Mouse (Mus musculus) limb, embryonic 14.5 days (tissue): ENCODE data around the gene Lsr. TPM values are rescaled to one million over a fixed set of nuclear protein-coding genes. Genes with fewer than 3 reads are reported as not detected.

ENCODE experiments used
- ATAC-seq: fragments of 200-750 bp; cut with Nextera tagmentation; 2 replicates; pipeline ENCODE4 v1.8.0; 2017; ENCODE audit warnings: low read depth, moderate number of reproducible peaks, moderate TSS enrichment; ENCODE audit not compliant: low FRiP score
- DNase-seq: peaks from one replicate; pipeline ENCODE4 v3.0.0-alpha.2; 2015; ENCODE audit warnings: low spot score
- H3K27ac ChIP-seq: fragments of 300-500 bp; sonication (generic); replicated peaks from 2 replicates; pipeline ENCODE4 v1.5.1; 2014; ENCODE audit warnings: low read depth, mild to moderate bottlenecking, low read length, moderate library complexity, mixed read lengths
- H3K27me3 ChIP-seq: fragments of 300-500 bp; sonication (generic); 2 replicates; pipeline ENCODE4 v1.6.1; 2014; ENCODE audit warnings: low read length, mixed read lengths; ENCODE audit not compliant: control insufficient read depth, insufficient read depth
- H3K36me3 ChIP-seq: fragments of 300-500 bp; sonication (generic); 2 replicates; pipeline ENCODE4 v1.6.1; 2014; ENCODE audit warnings: mild to moderate bottlenecking, low read length, moderate library complexity, mixed read lengths; ENCODE audit not compliant: control insufficient read depth, insufficient read depth
- H3K4me1 ChIP-seq: fragments of 300-500 bp; sonication (generic); 2 replicates; pipeline ENCODE4 v1.6.1; 2014; ENCODE audit warnings: antibody characterized with exemption, low read length, mixed read lengths; ENCODE audit not compliant: control insufficient read depth, insufficient read depth
- H3K4me2 ChIP-seq: fragments of 300-500 bp; sonication (generic); replicated peaks from 2 replicates; pipeline ENCODE4 v1.6.1; 2014; ENCODE audit warnings: low read depth, mild to moderate bottlenecking, low read length, moderate library complexity; ENCODE audit not compliant: severe bottlenecking
- H3K4me3 ChIP-seq: fragments of 300-500 bp; sonication (generic); replicated peaks from 2 replicates; pipeline ENCODE4 v1.5.1; 2014; ENCODE audit warnings: low read length
- H3K9ac ChIP-seq: fragments of 300-500 bp; sonication (generic); 2 replicates; pipeline ENCODE4 v1.6.1; 2014; ENCODE audit warnings: mild to moderate bottlenecking, low read depth, low read length, moderate library complexity; ENCODE audit not compliant: severe bottlenecking
- H3K9me3 ChIP-seq: fragments of 300-500 bp; sonication (generic); 2 replicates; pipeline ENCODE4 v1.6.1; 2016; ENCODE audit warnings: low read length; ENCODE audit not compliant: control insufficient read depth
- POLR2A ChIP-seq: fragments of 200-500 bp; IDR thresholded peaks from 2 replicates; pipeline ENCODE4 v1.8.0; 2012; ENCODE audit warnings: inconsistent platforms, mild to moderate bottlenecking, moderate library complexity, borderline replicate concordance; ENCODE audit not compliant: insufficient read depth, insufficient read length; ENCODE audit errors: extremely low read depth
- WGBS: fragments of 180-500 bp; shearing (Covaris S2); extraction: QIAGEN DNeasy Blood & Tissue Kit; methylation state at CpG from one replicate; pipeline ENCODE4 v1.1.7; 2014; 5-methylcytosine and 5-hydroxymethylcytosine counted together
- polyA plus RNA-seq, 2 experiments: library from polyadenylated mRNA; depleted of rRNA in 1 of 2; stranded (reverse) in 1 of 2; unstranded in 1 of 2; fragments of >200 nt; fragmentation: Nextera tagmentation in 1 of 2; extraction: Ambion mirVana in 1 of 2; gene quantifications; 2 replicates each; pipeline versions ENCODE4 v1.2.1 to v1.2.3; 2012 to 2014

Gene Lsr
- polyA plus RNA-seq, 2 experiments, result 24.3 to 29.4 TPM

DNA sequence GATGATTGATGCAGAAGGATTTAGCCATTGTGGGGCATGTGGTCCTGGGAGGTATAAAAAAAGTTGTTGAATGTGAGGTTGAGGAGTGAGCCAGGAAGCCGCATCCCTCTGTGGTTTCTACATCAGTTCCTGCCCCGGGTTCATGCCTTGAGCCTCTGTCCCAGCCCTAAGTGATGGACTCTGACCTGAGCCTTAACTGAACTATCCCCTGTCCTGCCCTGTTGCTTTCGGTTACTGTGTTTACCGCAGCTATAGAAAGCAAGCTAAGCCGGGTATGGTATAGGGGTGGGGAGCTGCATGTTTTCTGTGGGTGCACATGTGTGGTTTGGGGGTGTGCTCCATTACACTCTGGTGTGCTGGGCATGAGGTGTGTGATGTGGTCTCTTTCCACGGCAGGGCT, 63.5 kb downstream of the Lsr start:
- ATAC-seq, result no peak

DNA sequence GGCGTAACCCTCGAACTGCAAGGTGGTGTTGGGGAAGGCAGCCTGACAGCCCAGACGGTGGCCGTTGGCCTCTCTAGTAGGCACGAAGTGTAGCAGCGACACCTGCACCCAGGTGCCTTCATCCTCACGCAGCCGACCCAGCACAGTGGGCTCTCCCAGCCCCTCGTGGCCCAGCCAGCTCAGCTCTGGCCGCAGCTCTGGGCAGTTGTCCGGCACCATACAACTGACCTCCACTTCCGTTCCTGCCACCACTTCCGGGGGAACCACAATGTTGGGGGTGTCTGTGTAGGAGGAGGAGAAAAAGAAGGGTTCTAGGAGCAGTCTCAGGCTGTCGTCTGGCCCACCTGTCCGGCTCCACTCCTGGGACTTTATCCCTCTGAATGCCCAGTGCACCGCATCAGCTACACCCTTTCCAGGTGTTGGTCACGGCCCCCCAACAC, 64.3 kb downstream of the Lsr start:
- ATAC-seq (no peak), DNase-seq (no peak)
- TF ChIP-seq POLR2A, result no peak
- WGBS, result 19% methylated on average over 14 of the region's 17 CpGs
- peak overlapping the region; percentile 22; the same call in 1 of the 2 replicates for H3K4me3 ChIP-seq
- H3K9me3 ChIP-seq, result no peaks in the 10 kb centered on the region
- no peaks in the 10 kb centered on the region for H3K36me3 ChIP-seq
- H3K4me2 ChIP-seq, result peak overlapping the region; percentile 55
- no peaks in the 10 kb centered on the region for H3K27me3 ChIP-seq
- 0 out of 2 replicates have a peak overlapping the region, but pooled peaks have one; percentile 28 for H3K9ac ChIP-seq
- H3K4me1 ChIP-seq, result no peaks in the 10 kb centered on the region
- H3K27ac ChIP-seq, result no peak overlapping the region

More for the DNA sequence above, 63.5 kb downstream of the Lsr start:
- no peak for DNase-seq
- Histone ChIP-seq H3K27ac (no peak overlapping the region), H3K27me3 (no peaks in the 10 kb centered on the region), H3K36me3 (no peaks in the 10 kb centered on the region), H3K4me1 (no peaks in the 10 kb centered on the region), H3K4me3 (no peak overlapping the region), H3K9ac (no peak overlapping the region), H3K4me2 (no peak overlapping the region), H3K9me3 (no peaks in the 10 kb centered on the region)
- no peak for TF ChIP-seq POLR2A
- WGBS, result 72% methylated on average over 6 of the region's 6 CpGs

DNA sequence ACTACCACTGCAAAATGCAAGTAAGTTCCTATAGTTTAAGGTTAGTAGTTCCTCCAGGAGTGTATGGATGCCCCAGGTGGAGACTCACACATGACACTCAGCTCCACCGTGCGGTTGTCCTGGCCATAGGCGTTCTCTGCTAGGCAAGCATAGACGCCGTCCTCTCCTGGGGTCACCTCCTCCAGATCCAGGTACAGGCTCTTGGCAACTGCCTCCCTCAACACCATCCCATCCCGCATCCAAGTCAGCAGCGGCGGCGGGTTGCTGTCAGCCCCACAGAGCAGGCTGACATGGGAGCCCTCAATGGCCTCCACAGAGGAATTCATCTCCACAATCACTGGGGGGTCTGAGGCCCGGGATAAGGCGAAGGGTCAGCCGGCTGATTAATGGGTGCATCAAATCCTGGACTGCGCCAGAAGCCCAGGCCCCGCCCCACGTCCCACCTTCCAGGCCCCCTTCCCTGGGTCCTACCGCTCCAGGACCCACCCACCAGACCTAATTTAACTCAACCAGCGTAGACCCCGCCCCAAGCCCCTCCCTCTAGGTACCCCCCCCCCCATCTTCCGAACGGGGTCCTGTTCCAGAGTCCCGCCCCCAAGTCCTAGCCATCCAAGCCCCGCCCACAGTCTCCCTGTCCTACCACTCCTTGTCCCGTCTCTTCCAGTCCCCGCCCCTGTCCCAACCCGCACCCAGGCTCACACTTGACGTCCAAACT, 64.8 kb downstream of the Lsr start:
- Histone ChIP-seq H3K9ac (peak overlapping the region; percentile 28), H3K9me3 (no peaks in the 10 kb centered on the region), H3K4me2 (peak overlapping the region; percentile 55), H3K4me3 (peak overlapping the region; percentile 22), H3K4me1 (no peaks in the 10 kb centered on the region), H3K27me3 (no peaks in the 10 kb centered on the region), H3K27ac (no peak overlapping the region), H3K36me3 (no peaks in the 10 kb centered on the region)
- under 1% methylated on average over 24 of the region's 26 CpGs for WGBS
- ATAC-seq (peak; percentile 68), DNase-seq (peak; percentile 52)
- TF ChIP-seq POLR2A, result no peak

Other genes with a start within 250 kb of the Lsr start
- 178 and 233 TPM in 2 replicates for gene Tmem147, start 243.9 kb downstream of the Lsr start, polyA plus RNA-seq (2012; rRNA removed)
- 221 and 231 TPM in 2 replicates for gene Tmem147, start 243.9 kb downstream of the Lsr start, polyA plus RNA-seq (2014; fragmentation: Nextera tagmentation; extraction: Ambion mirVana)
- not detected in 2 replicates for gene Gapdhs, start 229.8 kb downstream of the Lsr start, polyA plus RNA-seq (2012; rRNA removed)
- gene Gapdhs, start 229.8 kb downstream of the Lsr start, polyA plus RNA-seq (2014; fragmentation: Nextera tagmentation; extraction: Ambion mirVana), result 0.75 TPM in 1 of 2 replicates, not detected in the other
- 15.1 and 28.4 TPM in 2 replicates for gene Sbsn, start 222.0 kb downstream of the Lsr start, polyA plus RNA-seq (2012; rRNA removed)
- gene Sbsn, start 222.0 kb downstream of the Lsr start, polyA plus RNA-seq (2014; fragmentation: Nextera tagmentation; extraction: Ambion mirVana), result 21.3 and 38.7 TPM in 2 replicates
- gene Dmkn, start 209.7 kb downstream of the Lsr start, polyA plus RNA-seq (2012; rRNA removed), result 124 and 151 TPM in 2 replicates
- gene Dmkn, start 209.7 kb downstream of the Lsr start, polyA plus RNA-seq (2014; fragmentation: Nextera tagmentation; extraction: Ambion mirVana), result 168 and 289 TPM in 2 replicates
- 290 and 318 TPM in 2 replicates for gene Krtdap, start 185.6 kb downstream of the Lsr start, polyA plus RNA-seq (2012; rRNA removed)
- gene Krtdap, start 185.6 kb downstream of the Lsr start, polyA plus RNA-seq (2014; fragmentation: Nextera tagmentation; extraction: Ambion mirVana), result 833 and 1,442 TPM in 2 replicates
- gene Ffar2, start 149.7 kb downstream of the Lsr start, polyA plus RNA-seq (2012; rRNA removed), result 0.12 and 0.18 TPM in 2 replicates
- 0.44 TPM in 1 of 2 replicates, not detected in the other for gene Ffar2, start 149.7 kb downstream of the Lsr start, polyA plus RNA-seq (2014; fragmentation: Nextera tagmentation; extraction: Ambion mirVana)
- not detected in 2 replicates for gene Ffar3, start 117.3 kb downstream of the Lsr start, polyA plus RNA-seq (2012; rRNA removed)
- gene Ffar3, start 117.3 kb downstream of the Lsr start, polyA plus RNA-seq (2014; fragmentation: Nextera tagmentation; extraction: Ambion mirVana), result not detected in 2 replicates
- 0.01 and 0.03 TPM in 2 replicates for gene Ffar1, start 111.9 kb downstream of the Lsr start, polyA plus RNA-seq (2012; rRNA removed)
- not detected in 2 replicates for gene Ffar1, start 111.9 kb downstream of the Lsr start, polyA plus RNA-seq (2014; fragmentation: Nextera tagmentation; extraction: Ambion mirVana)
- 0.09 and 0.11 TPM in 2 replicates for gene Cd22, start 93.1 kb downstream of the Lsr start, polyA plus RNA-seq (2012; rRNA removed)
- 0.10 TPM in 1 of 2 replicates, not detected in the other for gene Cd22, start 93.1 kb downstream of the Lsr start, polyA plus RNA-seq (2014; fragmentation: Nextera tagmentation; extraction: Ambion mirVana)
- 1.2 and 2.4 TPM in 2 replicates for gene Mag, start 58.6 kb downstream of the Lsr start, polyA plus RNA-seq (2012; rRNA removed)
- 0.35 and 1.2 TPM in 2 replicates for gene Mag, start 58.6 kb downstream of the Lsr start, polyA plus RNA-seq (2014; fragmentation: Nextera tagmentation; extraction: Ambion mirVana)
- 0.55 TPM in 1 of 2 replicates, not detected in the other for gene Hamp2, start 48.8 kb downstream of the Lsr start, polyA plus RNA-seq (2012; rRNA removed)
- not detected in 2 replicates for gene Hamp2, start 48.8 kb downstream of the Lsr start, polyA plus RNA-seq (2014; fragmentation: Nextera tagmentation; extraction: Ambion mirVana)
- 0.23 TPM in 1 of 2 replicates, not detected in the other for gene Hamp, start 29.4 kb downstream of the Lsr start, polyA plus RNA-seq (2012; rRNA removed)
- not detected in 2 replicates for gene Hamp, start 29.4 kb downstream of the Lsr start, polyA plus RNA-seq (2014; fragmentation: Nextera tagmentation; extraction: Ambion mirVana)
- gene Usf2, start 16.7 kb downstream of the Lsr start, polyA plus RNA-seq (2012; rRNA removed), result 150 and 169 TPM in 2 replicates
- gene Usf2, start 16.7 kb downstream of the Lsr start, polyA plus RNA-seq (2014; fragmentation: Nextera tagmentation; extraction: Ambion mirVana), result 24.0 and 24.5 TPM in 2 replicates
- 1.4 TPM in 2 replicates for gene Fam187b, start 326 bp upstream of the Lsr start, polyA plus RNA-seq (2012; rRNA removed)
- 1.1 and 1.4 TPM in 2 replicates for gene Fam187b, start 326 bp upstream of the Lsr start, polyA plus RNA-seq (2014; fragmentation: Nextera tagmentation; extraction: Ambion mirVana)
- gene Fxyd5, start 69.0 kb upstream of the Lsr start, polyA plus RNA-seq (2012; rRNA removed), result 17.4 and 20.5 TPM in 2 replicates
- gene Fxyd5, start 69.0 kb upstream of the Lsr start, polyA plus RNA-seq (2014; fragmentation: Nextera tagmentation; extraction: Ambion mirVana), result 28.8 and 31.3 TPM in 2 replicates
- gene Fxyd7, start 78.0 kb upstream of the Lsr start, polyA plus RNA-seq (2012; rRNA removed), result 14.9 and 19.3 TPM in 2 replicates
- 15.3 and 16.2 TPM in 2 replicates for gene Fxyd7, start 78.0 kb upstream of the Lsr start, polyA plus RNA-seq (2014; fragmentation: Nextera tagmentation; extraction: Ambion mirVana)
- gene Fxyd1, start 83.7 kb upstream of the Lsr start, polyA plus RNA-seq (2012; rRNA removed), result 92.6 and 103 TPM in 2 replicates
- 95.6 and 101 TPM in 2 replicates for gene Fxyd1, start 83.7 kb upstream of the Lsr start, polyA plus RNA-seq (2014; fragmentation: Nextera tagmentation; extraction: Ambion mirVana)
- gene Lgi4, start 85.9 kb upstream of the Lsr start, polyA plus RNA-seq (2012; rRNA removed), result 2.0 and 2.8 TPM in 2 replicates
- 0.39 and 1.1 TPM in 2 replicates for gene Lgi4, start 85.9 kb upstream of the Lsr start, polyA plus RNA-seq (2014; fragmentation: Nextera tagmentation; extraction: Ambion mirVana)
- 39.8 and 45.9 TPM in 2 replicates for gene Fxyd3, start 103.2 kb upstream of the Lsr start, polyA plus RNA-seq (2012; rRNA removed)
- 68.9 and 79.5 TPM in 2 replicates for gene Fxyd3, start 103.2 kb upstream of the Lsr start, polyA plus RNA-seq (2014; fragmentation: Nextera tagmentation; extraction: Ambion mirVana)
- gene Hpn, start 141.8 kb upstream of the Lsr start, polyA plus RNA-seq (2012; rRNA removed), result 5.5 and 6.6 TPM in 2 replicates
- gene Hpn, start 141.8 kb upstream of the Lsr start, polyA plus RNA-seq (2014; fragmentation: Nextera tagmentation; extraction: Ambion mirVana), result 2.5 and 3.1 TPM in 2 replicates
- 15.0 and 16.4 TPM in 2 replicates for gene Scn1b, start 153.5 kb upstream of the Lsr start, polyA plus RNA-seq (2012; rRNA removed)
- 6.1 and 6.5 TPM in 2 replicates for gene Scn1b, start 153.5 kb upstream of the Lsr start, polyA plus RNA-seq (2014; fragmentation: Nextera tagmentation; extraction: Ambion mirVana)
- 157 and 216 TPM in 2 replicates for gene Gramd1a, start 182.4 kb upstream of the Lsr start, polyA plus RNA-seq (2012; rRNA removed)
- 59.8 and 83.0 TPM in 2 replicates for gene Gramd1a, start 182.4 kb upstream of the Lsr start, polyA plus RNA-seq (2014; fragmentation: Nextera tagmentation; extraction: Ambion mirVana)